Comparison of ENCODE assay signal across 30 mouse cellular contexts in the genomic region with DNA sequence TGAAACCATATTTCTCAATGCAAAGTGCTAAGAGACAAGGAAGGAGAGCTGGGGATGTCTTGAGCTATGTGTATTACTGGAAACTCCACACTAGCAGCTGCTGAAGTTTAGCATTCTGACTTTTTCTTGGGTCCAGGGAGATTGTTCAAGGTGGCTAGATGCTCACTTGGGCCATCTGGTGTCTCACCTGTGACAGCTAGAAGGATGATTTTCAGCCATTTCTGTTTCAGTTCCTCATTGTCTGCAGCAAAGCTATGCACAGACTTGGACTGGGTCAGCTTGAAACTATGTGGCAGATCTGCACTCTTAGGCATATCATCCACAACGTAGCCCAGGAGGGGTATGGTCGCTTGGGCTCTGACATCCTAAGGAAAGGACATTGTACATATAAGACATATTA.
"Had no signal": no experiment of that assay in that cellular context is flagged by ENCODE, and none has a peak within 500 bp of the region (broad histone marks: within the 10 kb centered on the region; RNA-seq: fewer than 3 reads in every experiment).

No protein-coding gene starts in this region.

- H3K4me1 ChIP-seq: heart, embryonic 12.5 days; heart, embryonic 13.5 days; heart, embryonic 15.5 days; hindbrain, embryonic 12.5 days; hindbrain, embryonic 13.5 days; hindbrain, embryonic 15.5 days; intestine, embryonic 15.5 days; kidney, embryonic 15.5 days had no signal

- DNase-seq: heart, postnatal 10 days; heart, postnatal 14 days; heart, postnatal 36 days; heart, postnatal 4 days; kidney, adult 11 months; kidney, adult 18-20 months; kidney, adult 2 months; kidney, adult 8-10 months; kidney, adult 9 months; kidney, postnatal 10 days; kidney, postnatal 14 days; kidney, postnatal 25 days; kidney, postnatal 36 days; kidney, postnatal 4 days; layer of hippocampus, adult 9-11 months; layer of hippocampus, postnatal 36 days had no signal

- H3K4me3 ChIP-seq: heart, embryonic 12.5 days; heart, embryonic 13.5 days; heart, embryonic 15.5 days; hindbrain, embryonic 12.5 days; hindbrain, embryonic 13.5 days; hindbrain, embryonic 15.5 days; intestine, embryonic 15.5 days; kidney, embryonic 15.5 days; layer of hippocampus, adult 2 months; left cerebral cortex, adult 2 months had no signal

- H3K36me3 ChIP-seq: intestine, embryonic 15.5 days had no signal

- H3K9ac ChIP-seq: heart, embryonic 12.5 days; heart, embryonic 13.5 days; heart, embryonic 15.5 days; hindbrain, embryonic 12.5 days; hindbrain, embryonic 13.5 days; hindbrain, embryonic 14.5 days; hindbrain, embryonic 15.5 days; intestine, embryonic 15.5 days; kidney, embryonic 15.5 days had no signal

- H3K27ac ChIP-seq: heart, embryonic 13.5 days; heart, embryonic 15.5 days; hindbrain, embryonic 12.5 days; hindbrain, embryonic 13.5 days; hindbrain, embryonic 14.5 days; hindbrain, embryonic 15.5 days; hindbrain, postnatal 0 days; intestine, embryonic 15.5 days; kidney, embryonic 15.5 days; kidney, postnatal 0 days; layer of hippocampus, adult 2 months; left cerebral cortex, adult 2 months had no signal

- H3K27me3 ChIP-seq: heart, embryonic 12.5 days; heart, embryonic 13.5 days; heart, embryonic 15.5 days; hindbrain, embryonic 12.5 days; hindbrain, embryonic 13.5 days; hindbrain, embryonic 15.5 days; intestine, embryonic 15.5 days; kidney, embryonic 15.5 days had no signal

- H3K4me2 ChIP-seq: heart, embryonic 11.5 days; heart, embryonic 12.5 days; heart, embryonic 13.5 days; heart, embryonic 15.5 days; hindbrain, embryonic 12.5 days; hindbrain, embryonic 13.5 days; hindbrain, embryonic 14.5 days; hindbrain, embryonic 15.5 days; intestine, embryonic 15.5 days; kidney, embryonic 15.5 days had no signal

- H3K9me3 ChIP-seq: heart, embryonic 12.5 days; heart, embryonic 13.5 days; heart, embryonic 15.5 days; hindbrain, embryonic 12.5 days; hindbrain, embryonic 13.5 days; hindbrain, embryonic 15.5 days; intestine, embryonic 15.5 days; kidney, embryonic 15.5 days had no signal
